Mouse (Mus musculus): ENCODE data around the gene Mycbp.

Gene Mycbp

GRCm38 (mm10) chr4:123946701-123947100 lies 42.1 kb downstream of the Mycbp start:
- DNase-seq = no peak

- no peak for DNase-seq
Measured at GRCm38 (mm10) chr4:123947149-123947548, 42.5 kb downstream of the Mycbp start.

GRCm38 (mm10) chr4:123948901-123949300 lies 44.3 kb downstream of the Mycbp start:
- no peak for DNase-seq

GRCm38 (mm10) chr4:123949649-123950048 lies 45.0 kb downstream of the Mycbp start:
- no peak for DNase-seq

- no peak for DNase-seq
Measured at GRCm38 (mm10) chr4:123952059-123952458, 47.4 kb downstream of the Mycbp start.

GRCm38 (mm10) chr4:123956703-123957491 lies 52.3 kb downstream of the Mycbp start:
- peak; percentile 81 for DNase-seq

GRCm38 (mm10) chr4:123957492-123957808 lies 52.8 kb downstream of the Mycbp start:
- no peak for DNase-seq

GRCm38 (mm10) chr4:123957891-123958290 lies 53.3 kb downstream of the Mycbp start:
- DNase-seq = no peak

GRCm38 (mm10) chr4:123960955-123961354 lies 56.3 kb downstream of the Mycbp start:
- peak in 1 of 2 experiments; percentile 9 for DNase-seq
